Mouse (Mus musculus) inflammation-experienced regulatory T-cells, adult 16 weeks (primary cell): Measurements from ENCODE around the gene Cpne8. TPM values are rescaled to one million over a fixed set of nuclear protein-coding genes. Genes with fewer than 3 reads are reported as not detected.

ENCODE experiments used
- polyA plus RNA-seq: library from polyadenylated mRNA; unstranded; fragments of 100-300 nt; shearing (Covaris generic); gene quantifications from one replicate; pipeline ENCODE4 v1.2.1, GENCODE M21; 2017

Cpne8 gene
- 2.1 TPM for polyA plus RNA-seq

GRCm38 (mm10) chr15:90678985-90679759 lies at the start of gene Cpne8:
TSS of gene Cpne8 (minus strand) at chr15:90679432.

